Mouse (Mus musculus) small intestine, adult 2 months (tissue): ENCODE measurements around the gene Slc25a25.

ENCODE experiments used
- CTCF ChIP-seq: fragments of 200-500 bp; IDR thresholded peaks from 2 replicates; pipeline ENCODE4 v1.5.1; 2012; ENCODE audit warnings: low read depth, mild to moderate bottlenecking, control low read depth, inconsistent platforms, low read length, moderate library complexity, mixed read lengths; ENCODE audit not compliant: insufficient replicate concordance, insufficient read length; ENCODE audit errors: extremely low read depth
- POLR2A ChIP-seq: fragments of 200-500 bp; IDR thresholded peaks from 2 replicates; pipeline ENCODE4 v1.6.1; 2012; ENCODE audit warnings: low read depth, mild to moderate bottlenecking, control low read depth, inconsistent platforms, low read length, moderate library complexity

DNA sequence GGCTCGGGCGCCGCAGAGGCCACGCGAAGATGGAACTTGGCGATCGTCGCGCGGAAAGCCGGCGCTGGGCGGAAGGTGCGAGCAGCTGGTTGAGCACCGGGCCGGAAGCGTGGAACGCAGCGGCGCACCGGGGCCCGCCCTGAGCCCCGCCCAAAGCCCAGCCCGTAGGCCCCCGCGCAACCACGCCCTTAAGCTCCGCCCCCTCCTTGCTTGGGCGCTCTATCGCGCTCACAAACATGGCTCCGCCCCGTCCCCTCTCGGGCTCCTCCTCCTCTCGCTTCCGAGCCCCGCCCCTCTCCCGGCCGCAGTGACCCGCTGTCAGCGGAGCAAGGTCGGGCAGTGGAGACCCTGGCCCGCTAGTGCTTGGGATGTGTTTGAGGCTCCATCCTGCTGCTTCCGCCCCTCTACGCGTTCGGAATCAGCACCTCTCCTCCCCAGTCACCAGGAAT lies 69.4 kb downstream of the Slc25a25 start, which contains the start of gene 1110008P14Rik:
- TF ChIP-seq CTCF (no peak), POLR2A (no peak)
